Mouse (Mus musculus): ENCODE results near the gene S1pr3. TPM values are rescaled to one million over a fixed set of nuclear protein-coding genes. Genes with fewer than 3 reads are reported as not detected.

S1pr3 gene
- total RNA-seq, 1 experiment: 1.2 TPM

DNA sequence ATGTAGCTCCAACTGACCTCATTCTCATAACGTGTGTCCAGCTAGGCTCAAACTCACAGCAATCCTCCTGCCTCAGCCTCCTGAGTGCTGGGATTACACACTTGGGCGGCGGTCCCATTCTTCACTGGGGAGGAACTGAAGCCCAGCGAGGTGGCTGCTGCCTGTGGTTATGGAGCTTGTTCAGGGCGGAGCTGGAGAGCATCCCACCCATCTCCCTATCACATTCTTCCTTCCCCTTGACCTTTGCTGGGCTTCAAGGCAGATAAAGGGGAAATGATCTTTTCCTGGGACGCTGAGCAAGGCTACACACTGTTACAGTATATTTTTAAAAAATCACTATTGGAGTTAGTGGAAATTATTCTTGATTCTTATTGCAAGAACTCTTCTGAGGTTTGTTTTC lies 43.2 kb upstream of the S1pr3 start:
- TF ChIP-seq MAFK (IDR thresholded peaks at IDR 0.05; ENCODE audit: insufficient read depth, low read depth, low read length) (no peak), CHD2 (IDR thresholded peaks at IDR 0.05; ENCODE audit: low read depth, low read length) (no peak), ZNF384 (IDR thresholded peaks at IDR 0.05; ENCODE audit: low read depth, low read length) (no peak), ZC3H11A (IDR thresholded peaks at IDR 0.05; ENCODE audit: borderline replicate concordance, low read depth, low read length) (no peak), HCFC1 (IDR thresholded peaks at IDR 0.05; ENCODE audit: borderline replicate concordance, insufficient read depth, low read length) (no peak)
- Histone ChIP-seq H3K4me3 (ENCODE audit: insufficient read depth in 1 of 2, low read depth in 1 of 2, low read length in 2 of 2, poor library complexity in 1 of 2, severe bottlenecking in 1 of 2) (no peak overlapping the region), H3K27ac (ENCODE audit: insufficient read depth, low read depth, low read length, poor library complexity, severe bottlenecking) (no peak overlapping the region), H3K9me3 (ENCODE audit: control insufficient read depth, insufficient read depth, low read depth, low read length) (no peaks in the 10 kb centered on the region), H3K4me1 (ENCODE audit: control insufficient read depth in 2 of 2, insufficient read depth in 2 of 2, low read length in 2 of 2, poor library complexity in 1 of 2) (peaks cover 0 to 5% of the 10 kb centered on the region in 2 experiments; a peak in 1 of 4 replicates), H3K36me3 (ENCODE audit: control insufficient read depth, insufficient read depth, low read length, poor library complexity, severe bottlenecking) (no peaks in the 10 kb centered on the region), H3K9ac (ENCODE audit: insufficient read depth, low read depth, low read length, poor library complexity, severe bottlenecking) (no peak overlapping the region)
- no peak for DNase-seq (ENCODE audit: low read depth, low spot score)
- in situ Hi-C loops (cut with MboI; ENCODE audit: low sequenced_read_pairs in 2 of 2, unreplicated experiment in 2 of 2): no loop called here

GRCm38 (mm10) chr13:51368346-51368745 lies 40.1 kb upstream of the S1pr3 start:
- DNase-seq (ENCODE audit: low read depth, low spot score): no peak
- H3K4me3 ChIP-seq (ENCODE audit: insufficient read depth in 1 of 2, low read depth in 1 of 2, low read length in 2 of 2, poor library complexity in 1 of 2, severe bottlenecking in 1 of 2): peak overlapping the region in 1 of 2 experiments; percentile 34; a peak in 2 of 4 replicates
- H3K27ac ChIP-seq (ENCODE audit: insufficient read depth, low read depth, low read length, poor library complexity, severe bottlenecking): no peak overlapping the region
- H3K9me3 ChIP-seq (ENCODE audit: control insufficient read depth, insufficient read depth, low read depth, low read length): no peaks in the 10 kb centered on the region
- H3K9ac ChIP-seq (ENCODE audit: insufficient read depth, low read depth, low read length, poor library complexity, severe bottlenecking): no peak overlapping the region
- H3K36me3 ChIP-seq (ENCODE audit: control insufficient read depth, insufficient read depth, low read length, poor library complexity, severe bottlenecking): no peaks in the 10 kb centered on the region
- H3K4me1 ChIP-seq (ENCODE audit: control insufficient read depth in 2 of 2, insufficient read depth in 2 of 2, low read length in 2 of 2, poor library complexity in 1 of 2): peaks cover 0 to 5% of the 10 kb centered on the region in 2 experiments; a peak in 1 of 4 replicates
- in situ Hi-C loops (cut with MboI; ENCODE audit: low sequenced_read_pairs in 2 of 2, unreplicated experiment in 2 of 2): no loop called here
- TF ChIP-seq MAFK (IDR thresholded peaks at IDR 0.05; ENCODE audit: insufficient read depth, low read depth, low read length) (no peak), ZC3H11A (IDR thresholded peaks at IDR 0.05; ENCODE audit: borderline replicate concordance, low read depth, low read length) (no peak), ZNF384 (IDR thresholded peaks at IDR 0.05; ENCODE audit: low read depth, low read length) (no peak), CHD2 (IDR thresholded peaks at IDR 0.05; ENCODE audit: low read depth, low read length) (no peak), HCFC1 (IDR thresholded peaks at IDR 0.05; ENCODE audit: borderline replicate concordance, insufficient read depth, low read length) (no peak)

DNA sequence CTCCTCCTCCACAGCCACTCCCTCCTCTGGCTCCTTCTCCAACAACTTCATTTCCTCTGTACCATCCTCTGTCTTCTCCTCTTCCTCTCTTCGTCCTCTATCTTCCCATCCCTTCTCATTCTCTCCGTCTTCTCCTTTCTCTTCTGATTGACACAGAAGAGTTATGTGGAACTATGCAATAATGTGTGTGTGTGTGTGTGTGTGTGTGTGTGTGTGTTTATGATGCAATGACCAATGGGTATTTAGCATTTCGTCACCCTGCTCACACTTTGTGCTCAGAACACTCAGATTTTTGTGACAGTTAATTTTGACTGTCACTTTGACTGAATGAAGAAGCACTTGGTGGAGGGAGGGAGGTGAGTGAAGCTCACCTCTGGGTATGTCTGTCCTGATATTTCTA lies 39.1 kb upstream of the S1pr3 start:
- TF ChIP-seq MAFK (IDR thresholded peaks at IDR 0.05; ENCODE audit: insufficient read depth, low read depth, low read length): no peak
- TF ChIP-seq ZC3H11A (IDR thresholded peaks at IDR 0.05; ENCODE audit: borderline replicate concordance, low read depth, low read length): no peak
- no peak for TF ChIP-seq HCFC1 (IDR thresholded peaks at IDR 0.05; ENCODE audit: borderline replicate concordance, insufficient read depth, low read length)
- no peak for TF ChIP-seq ZNF384 (IDR thresholded peaks at IDR 0.05; ENCODE audit: low read depth, low read length)
- no peak for TF ChIP-seq CHD2 (IDR thresholded peaks at IDR 0.05; ENCODE audit: low read depth, low read length)
- no peak for DNase-seq (ENCODE audit: low read depth, low spot score)
- Histone ChIP-seq H3K36me3 (ENCODE audit: control insufficient read depth, insufficient read depth, low read length, poor library complexity, severe bottlenecking) (no peaks in the 10 kb centered on the region), H3K4me3 (ENCODE audit: insufficient read depth in 1 of 2, low read depth in 1 of 2, low read length in 2 of 2, poor library complexity in 1 of 2, severe bottlenecking in 1 of 2) (no peak overlapping the region), H3K27ac (ENCODE audit: insufficient read depth, low read depth, low read length, poor library complexity, severe bottlenecking) (no peak overlapping the region; the same call in 1 of the 2 replicates), H3K9ac (ENCODE audit: insufficient read depth, low read depth, low read length, poor library complexity, severe bottlenecking) (no peak overlapping the region), H3K9me3 (ENCODE audit: control insufficient read depth, insufficient read depth, low read depth, low read length) (no peaks in the 10 kb centered on the region), H3K4me1 (ENCODE audit: control insufficient read depth in 2 of 2, insufficient read depth in 2 of 2, low read length in 2 of 2, poor library complexity in 1 of 2) (peaks cover 0 to 5% of the 10 kb centered on the region in 2 experiments; a peak in 1 of 4 replicates)
- in situ Hi-C loops (cut with MboI; ENCODE audit: low sequenced_read_pairs in 2 of 2, unreplicated experiment in 2 of 2): no loop called here

DNA sequence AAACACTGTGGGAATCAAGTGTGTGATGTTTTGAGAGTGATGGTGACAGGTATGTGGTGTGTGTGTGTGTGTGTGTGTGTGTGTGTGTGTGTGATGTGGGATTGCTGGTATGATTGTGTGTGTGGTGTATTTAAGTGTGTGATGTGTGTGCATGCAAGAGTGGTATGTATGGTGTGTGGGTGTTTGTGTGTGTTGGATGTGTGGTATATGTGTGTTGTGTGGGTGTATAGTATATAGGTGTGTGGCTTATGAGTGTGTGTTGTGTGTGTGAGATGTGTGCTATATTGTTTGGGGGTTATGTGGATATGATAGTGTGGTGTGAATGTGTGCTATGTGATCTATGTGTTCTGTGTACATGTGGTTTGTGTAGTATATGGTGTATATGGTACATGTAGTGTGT lies 35.4 kb upstream of the S1pr3 start:
- TF ChIP-seq HCFC1 (IDR thresholded peaks at IDR 0.05; ENCODE audit: borderline replicate concordance, insufficient read depth, low read length): no peak
- TF ChIP-seq ZC3H11A (IDR thresholded peaks at IDR 0.05; ENCODE audit: borderline replicate concordance, low read depth, low read length): no peak
- no peak for TF ChIP-seq ZNF384 (IDR thresholded peaks at IDR 0.05; ENCODE audit: low read depth, low read length)
- TF ChIP-seq CHD2 (IDR thresholded peaks at IDR 0.05; ENCODE audit: low read depth, low read length): no peak
- no peak for TF ChIP-seq MAFK (IDR thresholded peaks at IDR 0.05; ENCODE audit: insufficient read depth, low read depth, low read length)
- Histone ChIP-seq H3K4me1 (ENCODE audit: control insufficient read depth in 2 of 2, insufficient read depth in 2 of 2, low read length in 2 of 2, poor library complexity in 1 of 2) (peaks cover 3 to 4% of the 10 kb centered on the region in 2 experiments; a peak in 3 of 4 replicates), H3K4me3 (ENCODE audit: insufficient read depth in 1 of 2, low read depth in 1 of 2, low read length in 2 of 2, poor library complexity in 1 of 2, severe bottlenecking in 1 of 2) (no peak overlapping the region), H3K9ac (ENCODE audit: insufficient read depth, low read depth, low read length, poor library complexity, severe bottlenecking) (no peak overlapping the region), H3K36me3 (ENCODE audit: control insufficient read depth, insufficient read depth, low read length, poor library complexity, severe bottlenecking) (no peaks in the 10 kb centered on the region), H3K27ac (ENCODE audit: insufficient read depth, low read depth, low read length, poor library complexity, severe bottlenecking) (no peak overlapping the region), H3K9me3 (ENCODE audit: control insufficient read depth, insufficient read depth, low read depth, low read length) (no peaks in the 10 kb centered on the region)
- DNase-seq (ENCODE audit: low read depth, low spot score): no peak
- in situ Hi-C loops (cut with MboI; ENCODE audit: low sequenced_read_pairs in 2 of 2, unreplicated experiment in 2 of 2): no loop called here

Data from ES-E14 (cell line).